Mouse (Mus musculus): ENCODE data around the gene Jmjd1c.

The Jmjd1c gene

DNA sequence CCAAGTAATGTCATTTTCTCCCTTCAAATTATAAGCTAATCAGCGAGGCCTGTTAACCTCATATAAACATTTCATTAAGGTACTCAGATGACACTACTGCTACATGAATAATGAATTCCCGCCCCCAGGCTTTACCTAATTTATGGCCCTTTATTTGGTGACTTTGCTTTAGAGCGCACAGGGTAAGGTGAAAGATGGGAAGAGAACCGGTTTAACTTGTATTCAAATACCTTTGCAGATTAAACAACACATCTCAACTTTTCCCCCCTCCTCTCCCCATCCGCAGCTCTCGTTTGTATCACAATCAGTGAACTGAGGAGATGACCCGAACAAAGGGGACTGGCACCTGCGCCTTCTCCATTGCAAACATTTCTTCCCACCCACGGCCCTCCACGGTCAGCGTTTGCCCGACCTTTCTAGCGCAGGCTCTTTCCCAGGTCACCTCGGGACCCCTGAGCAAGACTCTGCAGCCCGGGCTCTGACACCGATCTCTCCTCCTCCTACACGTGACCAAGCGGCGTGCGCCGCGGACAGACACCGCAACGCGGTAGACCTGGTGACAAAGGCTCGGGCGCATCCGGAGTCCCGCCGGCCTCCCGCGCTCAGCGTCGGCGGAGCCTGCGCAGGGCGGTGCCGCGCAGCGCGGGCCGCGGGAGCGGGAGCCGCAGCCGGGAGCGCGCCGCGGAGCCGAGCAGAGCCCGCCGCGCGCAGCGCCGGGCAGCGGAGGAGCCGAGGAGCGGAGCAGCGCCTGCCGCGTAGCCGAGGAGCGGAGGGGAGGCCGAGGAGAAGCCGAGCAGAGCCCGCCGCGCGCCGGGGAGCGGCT, at the start of gene Jmjd1c:
TSS of gene Jmjd1c (plus strand) at position 328 of the 823 bp plus-strand sequence.
- no peak for DNase-seq (ENCODE audit: low spot score)

DNA sequence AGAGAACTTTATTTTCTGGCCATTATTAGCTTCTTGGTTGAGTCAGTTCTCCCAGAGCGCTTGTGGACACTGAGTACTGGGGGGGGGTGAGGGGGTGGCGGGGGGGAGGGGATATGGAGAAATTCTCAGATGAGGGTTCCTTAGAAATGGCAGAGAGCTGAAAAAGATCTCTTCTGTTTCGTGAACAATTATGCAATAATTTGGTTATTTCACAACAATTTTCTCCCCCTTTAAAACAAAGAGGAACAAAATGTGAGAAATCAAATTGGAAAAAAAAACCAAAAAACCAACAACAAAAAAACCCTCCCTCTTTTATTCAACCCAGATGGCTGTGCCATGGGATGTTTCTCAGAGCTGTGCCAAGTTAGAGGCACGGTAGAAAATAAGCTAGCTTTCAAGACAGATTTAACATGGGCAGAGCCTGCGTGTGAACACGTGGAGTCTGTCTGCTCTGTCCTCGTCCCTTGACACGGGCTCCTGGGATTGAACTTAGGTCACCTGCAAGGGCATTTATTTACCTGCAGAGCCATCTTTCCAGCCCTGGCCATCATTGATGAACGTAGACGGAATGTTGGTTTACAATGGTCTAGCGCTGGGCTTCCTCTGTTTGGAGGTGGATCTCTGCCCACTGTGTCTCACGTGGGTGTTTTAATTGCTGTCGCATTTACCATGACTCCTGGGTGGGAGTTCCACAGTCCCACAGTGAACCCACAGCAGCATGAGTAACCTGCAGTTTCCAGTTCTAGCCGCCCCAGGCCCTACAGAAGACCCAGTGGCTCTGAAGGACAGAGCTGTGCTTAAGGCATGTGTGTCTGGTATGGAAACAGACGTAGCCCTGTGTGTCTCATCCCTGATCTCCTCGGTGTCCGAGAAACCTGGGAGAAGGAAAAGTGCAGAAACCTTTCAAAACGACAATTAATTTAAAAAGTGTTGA, 47.9 kb upstream of the Jmjd1c start:
- no peak for DNase-seq (ENCODE audit: low spot score)

DNA sequence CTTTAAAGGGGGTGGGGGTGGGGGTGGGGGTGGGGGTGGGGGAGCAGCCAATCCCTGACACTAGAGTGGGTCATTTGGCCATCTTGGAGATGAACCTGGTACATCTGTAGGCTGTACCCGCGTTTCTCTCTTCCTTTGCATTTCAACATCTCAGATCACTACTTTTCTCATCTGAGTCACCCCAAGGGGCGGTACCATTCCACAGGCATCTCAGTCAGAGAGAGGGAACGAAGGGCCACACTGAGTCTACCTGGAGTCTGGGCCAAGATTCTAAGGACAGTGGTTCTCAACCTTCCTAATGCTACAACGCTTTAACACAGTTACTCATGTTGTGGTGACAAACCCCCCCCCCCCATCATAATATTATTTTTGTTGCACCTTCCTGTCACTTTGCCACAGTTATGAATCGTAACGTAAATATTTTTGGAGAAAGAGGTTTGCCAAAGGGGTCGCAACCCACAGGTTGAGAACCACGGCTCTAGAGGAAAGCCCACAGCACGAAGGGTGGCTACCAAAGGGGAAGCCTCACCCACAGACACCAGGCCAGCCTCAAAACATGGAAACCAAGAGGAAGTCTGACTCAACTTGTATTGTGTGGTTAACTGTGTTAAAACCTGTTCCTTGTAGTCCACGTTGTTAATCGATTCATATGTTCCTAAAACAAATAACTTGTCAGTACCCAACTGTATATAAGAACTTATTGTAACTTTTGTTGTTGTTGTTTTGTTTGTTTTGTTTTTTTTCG, 46.9 kb upstream of the Jmjd1c start:
- DNase-seq (ENCODE audit: low spot score) = no peak

DNA sequence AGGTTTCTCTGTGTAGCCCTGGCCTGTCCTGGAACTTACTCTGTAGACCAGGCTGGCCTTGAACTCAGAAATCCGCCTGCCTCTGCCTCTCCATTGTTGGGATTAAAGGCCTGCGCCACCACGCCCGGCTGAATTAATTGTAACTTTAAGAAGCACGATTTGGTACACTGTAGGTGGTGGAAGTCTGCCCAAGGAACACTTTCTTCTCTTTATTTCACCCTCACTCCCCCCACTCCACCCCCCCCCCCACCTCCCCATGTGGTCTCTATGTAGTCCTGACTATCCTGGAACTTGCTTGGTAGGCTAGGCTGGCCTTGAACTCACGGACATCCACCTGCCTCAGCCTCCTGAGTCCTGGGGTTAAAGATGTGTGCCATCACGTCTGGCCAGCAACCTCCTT, 46.3 kb upstream of the Jmjd1c start:
- DNase-seq (ENCODE audit: low spot score) = no peak

DNA sequence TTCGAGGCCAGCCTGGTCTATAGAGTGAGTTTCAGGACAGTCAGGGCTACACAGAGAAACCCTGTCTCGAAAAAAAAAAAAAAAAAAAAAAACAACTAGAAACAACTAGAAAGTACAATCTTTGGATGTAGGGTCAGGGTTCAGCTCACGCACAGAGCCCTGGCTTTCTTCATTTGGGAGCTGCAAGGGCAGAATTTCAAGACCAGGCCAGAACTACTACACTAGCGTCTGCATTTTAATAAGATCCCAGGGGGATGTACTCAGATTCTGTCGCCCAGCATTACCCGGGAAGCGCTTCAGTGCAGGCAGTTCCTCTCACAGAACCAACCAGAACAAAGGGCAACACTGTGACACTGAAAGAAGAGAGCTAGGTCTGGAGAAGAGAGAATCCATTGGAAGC, 45.2 kb upstream of the Jmjd1c start:
- DNase-seq (ENCODE audit: low spot score) = no peak

DNA sequence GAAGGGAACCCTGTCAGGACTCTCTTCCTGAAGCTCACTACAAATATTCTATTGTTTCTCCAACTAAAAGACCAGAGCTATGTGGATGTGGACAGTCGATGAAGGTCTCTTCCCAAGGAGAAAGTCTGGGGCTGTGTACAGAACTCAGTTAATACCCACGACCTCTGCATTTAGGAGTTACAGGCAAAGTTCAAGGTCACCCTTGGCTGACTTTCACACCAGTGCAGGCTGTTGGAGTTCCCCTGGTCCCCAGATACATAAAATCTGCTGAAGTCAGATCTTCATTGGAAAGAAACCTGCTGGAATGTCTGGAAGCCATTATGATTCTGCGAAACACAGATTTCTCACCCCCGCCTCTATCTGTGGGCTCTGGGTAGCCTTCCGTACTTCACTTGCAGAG, 44.5 kb upstream of the Jmjd1c start:
- DNase-seq (ENCODE audit: low spot score) = no peak

DNA sequence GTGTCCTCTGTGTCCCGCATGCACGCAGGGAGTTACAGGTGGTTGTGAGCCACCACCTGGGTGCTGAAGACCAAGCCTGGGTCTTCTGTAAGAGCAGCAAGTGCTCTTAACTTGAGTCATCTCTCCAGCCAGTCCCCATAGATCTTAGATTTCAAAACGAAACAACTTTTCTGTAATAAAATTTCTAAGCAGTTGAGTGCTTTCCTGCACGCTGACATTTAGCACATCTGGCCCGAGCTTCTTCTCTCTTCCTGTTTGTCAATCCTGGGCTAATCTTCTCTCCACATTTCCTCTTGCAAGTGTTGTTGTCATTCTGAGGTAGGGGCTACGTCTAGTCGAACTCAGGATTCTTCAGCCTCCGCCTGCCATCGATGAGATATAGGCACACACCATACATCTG, 43.5 kb upstream of the Jmjd1c start:
- DNase-seq (ENCODE audit: low spot score) = no peak

DNA sequence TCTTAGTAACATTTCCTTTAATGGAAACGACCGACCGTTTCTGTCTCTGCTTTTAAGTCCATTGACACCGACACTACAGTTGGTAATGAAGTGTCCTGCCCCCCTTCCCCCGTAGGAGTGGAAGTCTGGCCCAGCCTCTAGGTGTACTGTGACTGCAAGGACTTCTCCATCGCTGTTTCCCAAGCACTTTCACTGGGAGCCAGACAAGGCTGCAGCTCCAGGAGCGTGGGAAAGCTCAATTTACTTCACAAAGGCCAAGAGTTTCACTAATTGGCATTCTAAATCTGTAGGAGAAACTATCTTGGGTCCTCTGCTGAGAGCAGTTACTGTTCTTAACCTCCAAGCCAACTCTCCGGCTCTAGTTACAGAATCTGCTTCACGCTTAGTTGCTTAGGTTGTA, 42.5 kb upstream of the Jmjd1c start:
- no peak for DNase-seq (ENCODE audit: low spot score)

DNA sequence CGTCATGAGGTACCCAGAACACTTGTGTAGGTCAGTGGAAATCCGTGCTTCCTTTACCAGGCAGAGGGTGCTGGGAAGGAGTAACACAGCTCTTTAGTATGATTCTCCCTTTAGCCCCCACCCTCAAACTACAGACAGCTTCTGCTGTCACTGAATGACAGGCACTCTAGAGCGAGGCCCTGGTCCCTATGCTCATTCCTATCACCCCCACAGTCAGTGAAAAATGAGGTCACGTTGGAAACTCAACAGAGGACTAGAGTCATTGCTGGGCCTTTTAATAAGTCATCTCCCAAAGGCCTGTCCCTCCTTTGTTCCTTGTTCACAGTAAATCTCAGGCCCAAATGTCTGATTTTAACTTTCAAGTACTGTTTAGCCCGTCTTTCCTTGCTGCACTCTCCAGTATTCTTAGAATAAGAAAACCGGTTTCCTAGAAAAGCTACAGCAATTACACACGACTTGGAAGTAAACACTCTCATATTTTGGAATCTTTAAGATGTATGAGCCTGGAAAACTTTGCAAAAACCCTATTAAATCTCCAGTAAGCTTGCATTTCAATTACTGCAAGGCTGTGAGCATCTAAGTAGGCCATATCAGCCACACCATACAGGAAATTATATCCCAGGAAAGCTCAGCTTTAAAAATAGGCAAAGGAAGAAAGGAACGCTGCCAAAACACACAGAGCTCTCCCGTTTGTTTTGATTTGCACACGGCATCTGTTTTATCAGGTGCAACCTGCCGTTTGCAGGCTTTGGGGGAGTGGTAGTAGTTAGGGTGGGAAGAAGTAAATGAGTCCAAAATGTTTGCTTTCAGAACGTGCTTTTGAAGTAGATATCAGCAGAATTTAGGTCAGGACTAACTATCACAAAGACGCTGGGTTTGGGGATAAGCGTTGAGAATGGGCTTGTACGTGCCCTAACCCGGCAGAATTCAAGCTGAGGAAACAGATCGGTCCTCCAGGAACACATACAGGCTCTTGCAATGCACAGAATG, 39.8 kb upstream of the Jmjd1c start:
- no peak for DNase-seq (ENCODE audit: low spot score)

DNA sequence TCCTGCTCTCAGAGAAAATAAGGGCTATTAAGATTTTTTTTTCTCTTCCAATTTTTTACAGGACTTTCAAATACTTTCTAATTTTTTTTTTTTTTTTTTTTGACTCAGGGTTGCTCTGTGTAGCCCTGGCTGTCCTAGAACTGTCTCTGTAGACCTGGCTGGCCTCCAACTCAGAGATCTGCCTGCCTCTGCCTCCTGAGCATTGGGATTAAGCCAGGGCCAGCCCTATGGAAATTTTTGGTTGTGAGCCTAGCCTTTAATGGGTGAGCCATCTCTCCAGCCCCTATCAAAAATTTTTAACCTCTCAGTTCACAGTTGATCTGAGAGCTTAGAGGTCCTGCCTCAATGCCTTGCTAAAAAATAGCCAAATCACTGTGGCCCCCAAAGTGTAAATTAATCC, 38.7 kb upstream of the Jmjd1c start:
- DNase-seq (ENCODE audit: low spot score) = no peak

DNA sequence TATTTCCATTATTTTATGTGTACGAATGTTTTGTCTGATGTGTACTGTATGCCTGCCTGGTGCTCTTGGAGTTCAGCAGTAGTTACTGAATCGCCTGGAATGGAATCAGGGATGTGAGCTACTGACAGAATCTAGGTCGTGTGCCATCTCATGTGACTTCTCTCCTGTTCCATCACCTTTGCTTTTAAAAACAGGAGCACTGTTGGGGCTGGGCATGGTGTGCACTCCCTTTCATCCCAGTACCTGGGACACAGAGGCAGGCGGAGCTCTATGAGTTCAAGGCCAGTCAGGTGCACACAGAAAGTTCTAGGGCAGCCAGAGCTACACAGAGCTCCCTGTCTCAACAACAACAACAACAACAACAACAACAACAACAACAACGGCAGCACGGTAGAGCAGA, 38.2 kb upstream of the Jmjd1c start:
- no peak for DNase-seq (ENCODE audit: low spot score)

DNA sequence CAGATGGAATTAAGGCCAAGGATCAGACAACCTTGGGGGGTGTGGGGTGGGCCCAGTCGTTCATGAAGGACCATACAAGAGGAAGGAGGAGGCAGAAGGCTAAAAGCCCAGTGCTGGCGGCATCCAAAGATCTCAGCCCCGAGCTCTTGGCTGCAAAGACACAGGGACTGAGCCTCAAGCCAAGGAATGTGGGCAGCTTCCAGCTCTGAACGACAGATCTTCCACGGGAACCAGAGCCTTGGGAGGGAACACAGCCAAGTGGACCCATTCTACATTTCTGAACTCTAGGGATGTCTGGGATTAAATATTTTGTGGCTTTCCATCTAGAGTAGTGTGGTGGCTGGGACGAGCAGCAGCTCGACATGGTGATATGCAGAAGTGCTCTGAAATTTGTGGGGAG, 37.6 kb upstream of the Jmjd1c start:
- DNase-seq (ENCODE audit: low spot score) = no peak

DNA sequence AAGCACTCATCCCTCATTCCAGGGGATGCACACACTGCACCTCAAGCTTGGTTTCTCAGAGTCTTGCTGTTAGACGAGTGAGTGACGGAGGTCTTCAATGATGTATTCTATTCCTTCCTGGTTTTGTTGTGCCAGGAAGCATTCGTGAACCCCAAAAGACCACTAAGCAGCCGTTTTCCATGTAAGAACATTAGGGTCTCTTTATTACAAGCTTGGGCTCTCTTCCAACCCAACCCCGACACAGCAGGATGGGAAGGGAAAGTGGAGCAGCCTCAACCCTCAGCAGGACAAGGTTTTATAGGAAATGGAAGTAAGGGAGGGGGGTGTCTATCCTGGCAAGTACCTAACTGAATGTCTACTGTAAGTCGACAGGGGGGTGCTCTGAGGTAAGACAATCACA, 37.2 kb upstream of the Jmjd1c start:
- DNase-seq (ENCODE audit: low spot score) = no peak

DNA sequence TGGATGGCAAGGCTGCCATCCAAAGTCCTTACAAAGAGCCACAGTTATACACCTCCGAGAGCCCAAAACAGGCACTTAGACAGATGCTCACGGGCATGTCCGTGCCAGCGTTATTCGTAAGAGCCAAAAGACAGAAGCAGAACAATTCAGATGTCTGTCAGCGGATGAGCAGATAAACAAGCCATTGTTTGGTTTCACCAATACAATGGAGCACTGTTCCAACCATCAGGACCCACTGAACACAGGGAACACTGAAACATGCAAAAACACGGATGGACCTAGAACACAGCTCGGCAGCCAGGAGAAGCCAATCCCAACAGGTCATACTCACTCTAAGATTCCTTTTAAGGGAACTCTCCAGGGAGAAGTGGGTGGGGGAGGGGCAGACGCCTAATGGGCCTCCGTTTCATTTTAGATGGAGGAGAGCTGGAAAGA, 34.5 kb upstream of the Jmjd1c start:
- no peak for DNase-seq (ENCODE audit: low spot score)

DNA sequence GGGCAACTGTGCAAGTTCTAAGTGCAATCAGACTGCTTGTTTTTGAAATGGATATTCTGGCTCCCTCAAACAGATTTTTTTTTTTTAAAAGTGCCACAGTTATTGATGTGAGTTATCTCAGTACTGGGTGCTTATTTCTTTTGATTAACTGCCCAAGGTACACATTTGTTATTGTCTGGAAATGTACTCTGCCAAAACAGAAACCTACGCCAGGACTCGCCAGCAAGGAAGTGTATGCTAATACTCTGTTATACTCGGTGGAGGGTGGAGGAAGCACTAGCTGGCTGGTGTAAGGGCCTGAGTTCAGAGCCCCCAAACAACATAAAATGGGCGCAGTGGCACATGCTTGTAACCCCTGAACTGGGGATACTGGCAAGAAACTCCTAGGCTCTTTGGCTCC, 34.1 kb upstream of the Jmjd1c start:
- no peak for DNase-seq (ENCODE audit: low spot score)

DNA sequence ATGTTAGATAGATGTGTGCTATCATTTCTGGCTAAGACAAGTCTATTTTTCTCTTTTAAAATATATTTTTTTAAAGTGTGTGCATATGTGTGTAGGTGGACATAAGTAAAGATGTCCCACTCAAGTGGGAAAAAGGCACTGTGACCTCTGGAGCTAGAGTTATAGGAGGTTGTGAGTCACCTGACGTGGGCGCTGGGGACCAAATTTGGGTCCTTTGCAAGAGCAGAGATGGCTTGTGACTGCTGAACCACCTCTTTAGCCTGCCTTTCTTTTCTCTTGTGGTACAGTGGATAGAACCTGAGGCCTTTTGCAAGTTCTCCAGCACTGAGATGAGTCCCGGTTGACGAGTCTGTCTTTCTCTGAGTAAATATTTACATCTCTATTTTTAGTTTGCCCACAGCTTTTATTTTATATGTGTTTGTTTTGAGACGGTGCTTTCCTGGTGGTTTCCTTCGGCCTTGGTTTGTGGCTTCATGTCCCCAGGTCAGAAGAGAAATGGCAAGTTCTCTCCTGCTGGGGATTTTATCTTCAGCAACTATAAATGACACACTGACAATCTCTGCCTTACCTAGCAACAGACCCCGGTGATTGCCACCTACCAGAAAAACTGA, 30.5 kb upstream of the Jmjd1c start:
- no peak for DNase-seq (ENCODE audit: low spot score)

DNA sequence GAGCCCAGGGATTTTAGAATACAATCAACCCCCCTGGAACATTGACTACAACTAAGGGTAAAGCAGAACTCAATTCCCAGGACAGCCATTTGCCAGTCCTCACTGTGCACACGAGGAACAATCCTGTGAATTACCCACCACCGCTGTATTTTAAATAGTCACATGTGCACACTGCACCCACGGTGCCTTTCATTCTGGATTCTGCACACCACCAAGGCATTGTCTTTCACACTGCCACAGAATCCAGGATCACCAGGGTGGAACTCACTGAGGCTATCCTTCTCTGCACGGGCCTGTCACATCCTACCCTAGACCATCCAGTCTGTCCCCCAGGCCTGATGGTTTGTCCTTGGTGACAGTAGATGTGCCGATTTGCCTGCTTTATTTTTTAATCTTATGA, 30.0 kb upstream of the Jmjd1c start:
- DNase-seq (ENCODE audit: low spot score) = no peak

DNA sequence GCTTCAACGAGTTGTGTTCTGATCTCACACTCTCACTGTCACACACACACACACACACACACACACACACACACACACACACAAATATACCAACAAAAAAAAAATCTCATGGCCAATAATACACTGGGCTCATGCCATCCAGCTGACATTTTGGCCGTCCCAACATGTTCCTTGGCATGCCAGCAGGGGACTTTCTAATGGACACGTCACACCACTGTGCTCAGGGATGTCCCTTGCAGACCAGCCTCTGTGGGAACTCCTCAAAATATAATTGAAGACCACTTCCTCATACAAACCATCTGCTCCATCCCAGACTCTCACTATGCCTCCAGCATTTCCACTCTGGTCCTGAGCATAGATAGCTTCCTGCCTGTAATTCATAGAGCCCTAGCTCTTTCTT, 29.5 kb upstream of the Jmjd1c start:
- no peak for DNase-seq (ENCODE audit: low spot score)

DNA sequence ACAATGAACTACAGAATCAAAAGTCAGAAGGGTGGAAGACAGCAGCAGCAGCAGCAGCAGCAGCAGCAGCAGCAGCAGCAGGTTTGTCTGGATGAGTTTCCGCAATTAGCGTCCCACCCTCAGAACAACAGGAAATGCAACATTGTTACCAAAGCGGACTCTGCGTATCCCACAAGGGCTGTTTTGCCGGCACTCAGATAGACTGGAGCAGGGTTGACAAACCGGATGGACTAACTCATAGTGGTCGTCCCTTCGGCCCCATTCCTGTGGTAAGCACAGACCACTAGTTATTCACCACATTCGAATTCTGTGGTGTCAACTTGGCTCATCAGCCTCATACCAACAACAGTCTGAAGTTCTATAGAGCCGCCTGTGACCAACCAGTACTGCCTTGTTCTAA, 26.9 kb upstream of the Jmjd1c start:
- no peak for DNase-seq (ENCODE audit: low spot score)

DNA sequence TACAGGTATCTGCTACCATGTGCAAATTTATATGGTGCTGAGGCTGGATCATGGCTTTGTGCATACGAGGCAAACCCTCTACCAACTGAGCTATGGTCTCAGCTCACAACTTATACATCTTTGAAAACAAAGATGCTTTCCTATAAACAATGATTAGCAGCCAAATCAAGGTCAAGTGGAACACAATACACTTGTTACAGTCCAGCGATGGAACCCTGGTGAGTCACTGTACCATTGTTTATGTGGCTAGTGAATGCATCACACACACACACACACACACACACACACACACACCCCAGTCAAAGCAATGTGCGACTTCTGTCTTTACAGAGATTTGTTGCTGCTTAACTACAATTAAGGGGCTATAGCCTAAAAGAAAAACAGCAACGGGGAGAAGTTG, 24.5 kb upstream of the Jmjd1c start:
- no peak for DNase-seq (ENCODE audit: low spot score)

DNA sequence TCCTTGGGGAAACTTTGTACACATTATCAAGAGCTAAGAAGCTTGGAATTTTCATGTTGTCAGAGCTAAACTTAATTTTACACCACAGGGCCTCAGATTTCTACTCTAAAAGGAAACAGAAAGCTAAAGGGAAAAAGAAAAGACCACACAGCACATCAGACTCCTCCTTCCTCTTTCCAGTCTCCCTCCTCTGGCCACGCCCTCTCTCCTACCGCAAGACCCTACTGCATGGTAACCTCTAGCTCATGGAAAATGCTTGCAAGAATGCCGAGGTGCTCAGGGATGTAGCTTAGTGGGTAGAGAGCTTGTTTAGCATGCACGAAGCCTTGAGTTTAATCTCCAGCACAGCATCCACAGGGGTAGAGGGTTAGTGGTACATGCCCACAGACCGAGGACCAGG, 24.0 kb upstream of the Jmjd1c start:
- DNase-seq (ENCODE audit: low spot score) = no peak
